Mouse (Mus musculus): Measurements from ENCODE around the gene Il27. TPM values are rescaled to one million over a fixed set of nuclear protein-coding genes. Genes with fewer than 3 reads are reported as not detected.

Il27 gene
- polyA plus RNA-seq, 1 experiment from 2014 or later: not detected

- Histone ChIP-seq H3K36me3 (ENCODE audit: control insufficient read depth, insufficient read depth, low read length) (no peaks in the 10 kb centered on the region), H3K4me1 (ENCODE audit: control insufficient read depth, insufficient read depth, low read length) (no peaks in the 10 kb centered on the region), H3K4me3 (ENCODE audit: low read depth, low read length) (no peak overlapping the region), H3K9me3 (replicated peaks; ENCODE audit: control insufficient read depth, low read length) (no peaks in the 10 kb centered on the region), H3K27me3 (ENCODE audit: control insufficient read depth, insufficient read depth, low read length) (no peaks in the 10 kb centered on the region), H3K27ac (ENCODE audit: low read depth, low read length) (no peak overlapping the region), H3K9ac (ENCODE audit: low read depth, low read length) (no peak overlapping the region), H3K4me2 (no peak overlapping the region)
- no peak for ATAC-seq (replicated peaks; ENCODE audit: insufficient number of reproducible peaks, low FRiP score, low TSS enrichment)
- WGBS (ENCODE audit: insufficient replicate concordance): 72% methylated on average over 3 of the region's 3 CpGs
Observed at GRCm38 (mm10) chr7:126616707-126617106, 22.0 kb upstream of the Il27 start.

GRCm38 (mm10) chr7:126612736-126613135, 18.0 kb upstream of the Il27 start:
- no peaks in the 10 kb centered on the region for H3K4me1 ChIP-seq (ENCODE audit: control insufficient read depth, insufficient read depth, low read length)
- no peak overlapping the region for H3K9ac ChIP-seq (ENCODE audit: low read depth, low read length)
- no peak overlapping the region for H3K4me3 ChIP-seq (ENCODE audit: low read depth, low read length)
- no peak overlapping the region for H3K27ac ChIP-seq (ENCODE audit: low read depth, low read length)
- H3K27me3 ChIP-seq (ENCODE audit: control insufficient read depth, insufficient read depth, low read length): no peaks in the 10 kb centered on the region
- ATAC-seq (replicated peaks; ENCODE audit: insufficient number of reproducible peaks, low FRiP score, low TSS enrichment): no peak
- 66% methylated on average over 3 of the region's 3 CpGs for WGBS (ENCODE audit: insufficient replicate concordance)
- H3K36me3 ChIP-seq (ENCODE audit: control insufficient read depth, insufficient read depth, low read length): no peaks in the 10 kb centered on the region
- no peak overlapping the region for H3K4me2 ChIP-seq
- H3K9me3 ChIP-seq (replicated peaks; ENCODE audit: control insufficient read depth, low read length): no peaks in the 10 kb centered on the region

- no peaks in the 10 kb centered on the region for H3K36me3 ChIP-seq (ENCODE audit: control insufficient read depth, insufficient read depth, low read length)
- H3K27ac ChIP-seq (ENCODE audit: low read depth, low read length): no peak overlapping the region
- 81% methylated on average over 5 of the region's 5 CpGs for WGBS (ENCODE audit: insufficient replicate concordance)
- H3K4me1 ChIP-seq (ENCODE audit: control insufficient read depth, insufficient read depth, low read length): no peaks in the 10 kb centered on the region
- no peaks in the 10 kb centered on the region for H3K9me3 ChIP-seq (replicated peaks; ENCODE audit: control insufficient read depth, low read length)
- no peaks in the 10 kb centered on the region for H3K27me3 ChIP-seq (ENCODE audit: control insufficient read depth, insufficient read depth, low read length)
- ATAC-seq (replicated peaks; ENCODE audit: insufficient number of reproducible peaks, low FRiP score, low TSS enrichment): no peak
- H3K9ac ChIP-seq (ENCODE audit: low read depth, low read length): no peak overlapping the region
- no peak overlapping the region for H3K4me2 ChIP-seq
- H3K4me3 ChIP-seq (ENCODE audit: low read depth, low read length): no peak overlapping the region
Observed at GRCm38 (mm10) chr7:126607796-126608195, 13.1 kb upstream of the Il27 start.

GRCm38 (mm10) chr7:126607064-126607463, 12.3 kb upstream of the Il27 start:
- Histone ChIP-seq H3K27me3 (ENCODE audit: control insufficient read depth, insufficient read depth, low read length) (no peaks in the 10 kb centered on the region), H3K9me3 (replicated peaks; ENCODE audit: control insufficient read depth, low read length) (no peaks in the 10 kb centered on the region), H3K36me3 (ENCODE audit: control insufficient read depth, insufficient read depth, low read length) (no peaks in the 10 kb centered on the region), H3K4me3 (ENCODE audit: low read depth, low read length) (no peak overlapping the region), H3K27ac (ENCODE audit: low read depth, low read length) (no peak overlapping the region), H3K4me1 (ENCODE audit: control insufficient read depth, insufficient read depth, low read length) (no peaks in the 10 kb centered on the region), H3K9ac (ENCODE audit: low read depth, low read length) (no peak overlapping the region), H3K4me2 (no peak overlapping the region)
- 76% methylated on average over 3 of the region's 3 CpGs for WGBS (ENCODE audit: insufficient replicate concordance)
- no peak for ATAC-seq (replicated peaks; ENCODE audit: insufficient number of reproducible peaks, low FRiP score, low TSS enrichment)

DNA sequence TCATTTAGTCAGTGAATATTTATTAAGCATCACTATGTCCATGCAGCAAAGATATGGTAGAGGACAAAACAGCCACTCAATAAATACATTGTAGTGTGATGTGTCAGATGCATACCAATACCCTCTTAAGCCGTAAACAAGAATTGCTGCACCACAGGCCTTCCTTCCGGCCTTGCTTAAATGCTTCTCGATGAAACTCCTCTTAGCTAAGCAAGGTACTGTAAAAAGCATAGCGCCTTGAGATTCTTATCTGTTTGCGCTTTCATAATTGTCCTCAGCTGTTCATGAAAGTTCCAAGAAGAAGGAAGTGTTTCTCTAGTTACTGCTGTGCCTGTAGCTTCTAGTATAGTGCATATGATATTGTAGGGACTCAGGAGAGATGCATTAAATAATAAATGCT, 11.9 kb upstream of the Il27 start:
- no peak overlapping the region for H3K9ac ChIP-seq (ENCODE audit: low read depth, low read length)
- H3K27me3 ChIP-seq (ENCODE audit: control insufficient read depth, insufficient read depth, low read length): no peaks in the 10 kb centered on the region
- no peaks in the 10 kb centered on the region for H3K36me3 ChIP-seq (ENCODE audit: control insufficient read depth, insufficient read depth, low read length)
- no peak for ATAC-seq (replicated peaks; ENCODE audit: insufficient number of reproducible peaks, low FRiP score, low TSS enrichment)
- no peak overlapping the region for H3K4me2 ChIP-seq
- no peak overlapping the region for H3K27ac ChIP-seq (ENCODE audit: low read depth, low read length)
- H3K4me1 ChIP-seq (ENCODE audit: control insufficient read depth, insufficient read depth, low read length): no peaks in the 10 kb centered on the region
- WGBS (ENCODE audit: insufficient replicate concordance): 88% methylated on average over 5 of the region's 5 CpGs
- H3K9me3 ChIP-seq (replicated peaks; ENCODE audit: control insufficient read depth, low read length): no peaks in the 10 kb centered on the region
- H3K4me3 ChIP-seq (ENCODE audit: low read depth, low read length): no peak overlapping the region

GRCm38 (mm10) chr7:126602650-126603049, 7.9 kb upstream of the Il27 start:
- no peaks in the 10 kb centered on the region for H3K4me1 ChIP-seq (ENCODE audit: control insufficient read depth, insufficient read depth, low read length)
- no peak overlapping the region for H3K4me2 ChIP-seq
- H3K9ac ChIP-seq (ENCODE audit: low read depth, low read length): no peak overlapping the region
- 71% methylated on average over 3 of the region's 3 CpGs for WGBS (ENCODE audit: insufficient replicate concordance)
- no peak overlapping the region for H3K4me3 ChIP-seq (ENCODE audit: low read depth, low read length)
- H3K9me3 ChIP-seq (replicated peaks; ENCODE audit: control insufficient read depth, low read length): no peaks in the 10 kb centered on the region
- H3K27ac ChIP-seq (ENCODE audit: low read depth, low read length): no peak overlapping the region
- no peak for ATAC-seq (replicated peaks; ENCODE audit: insufficient number of reproducible peaks, low FRiP score, low TSS enrichment)
- no peaks in the 10 kb centered on the region for H3K36me3 ChIP-seq (ENCODE audit: control insufficient read depth, insufficient read depth, low read length)
- no peaks in the 10 kb centered on the region for H3K27me3 ChIP-seq (ENCODE audit: control insufficient read depth, insufficient read depth, low read length)

GRCm38 (mm10) chr7:126601896-126602295, 7.2 kb upstream of the Il27 start:
- H3K36me3 ChIP-seq (ENCODE audit: control insufficient read depth, insufficient read depth, low read length): no peaks in the 10 kb centered on the region
- ATAC-seq (replicated peaks; ENCODE audit: insufficient number of reproducible peaks, low FRiP score, low TSS enrichment): no peak
- H3K9ac ChIP-seq (ENCODE audit: low read depth, low read length): no peak overlapping the region
- no peak overlapping the region for H3K4me3 ChIP-seq (ENCODE audit: low read depth, low read length)
- H3K4me1 ChIP-seq (ENCODE audit: control insufficient read depth, insufficient read depth, low read length): no peaks in the 10 kb centered on the region
- H3K9me3 ChIP-seq (replicated peaks; ENCODE audit: control insufficient read depth, low read length): no peaks in the 10 kb centered on the region
- no peaks in the 10 kb centered on the region for H3K27me3 ChIP-seq (ENCODE audit: control insufficient read depth, insufficient read depth, low read length)
- no peak overlapping the region for H3K4me2 ChIP-seq
- H3K27ac ChIP-seq (ENCODE audit: low read depth, low read length): no peak overlapping the region
- 39% methylated on average over 5 of the region's 5 CpGs for WGBS (ENCODE audit: insufficient replicate concordance)

GRCm38 (mm10) chr7:126598919-126599318, 4.2 kb upstream of the Il27 start:
- ATAC-seq (replicated peaks; ENCODE audit: insufficient number of reproducible peaks, low FRiP score, low TSS enrichment): no peak
- H3K9ac ChIP-seq (ENCODE audit: low read depth, low read length): no peak overlapping the region
- no peak overlapping the region for H3K4me2 ChIP-seq
- H3K4me3 ChIP-seq (ENCODE audit: low read depth, low read length): no peak overlapping the region
- H3K9me3 ChIP-seq (replicated peaks; ENCODE audit: control insufficient read depth, low read length): no peaks in the 10 kb centered on the region
- no peak overlapping the region for H3K27ac ChIP-seq (ENCODE audit: low read depth, low read length)
- WGBS (ENCODE audit: insufficient replicate concordance): 67% methylated on average over 6 of the region's 6 CpGs
- no peaks in the 10 kb centered on the region for H3K27me3 ChIP-seq (ENCODE audit: control insufficient read depth, insufficient read depth, low read length)
- H3K4me1 ChIP-seq (ENCODE audit: control insufficient read depth, insufficient read depth, low read length): no peaks in the 10 kb centered on the region
- H3K36me3 ChIP-seq (ENCODE audit: control insufficient read depth, insufficient read depth, low read length): no peaks in the 10 kb centered on the region

- no peak for ATAC-seq (replicated peaks; ENCODE audit: insufficient number of reproducible peaks, low FRiP score, low TSS enrichment)
- no peaks in the 10 kb centered on the region for H3K9me3 ChIP-seq (replicated peaks; ENCODE audit: control insufficient read depth, low read length)
- no peak overlapping the region for H3K4me3 ChIP-seq (ENCODE audit: low read depth, low read length)
- H3K27ac ChIP-seq (ENCODE audit: low read depth, low read length): no peak overlapping the region
- 51% methylated on average over 6 of the region's 6 CpGs for WGBS (ENCODE audit: insufficient replicate concordance)
- H3K27me3 ChIP-seq (ENCODE audit: control insufficient read depth, insufficient read depth, low read length): peaks cover 6% of the 10 kb centered on the region
- H3K9ac ChIP-seq (ENCODE audit: low read depth, low read length): no peak overlapping the region
- no peak overlapping the region for H3K4me2 ChIP-seq
- no peaks in the 10 kb centered on the region for H3K4me1 ChIP-seq (ENCODE audit: control insufficient read depth, insufficient read depth, low read length)
- no peaks in the 10 kb centered on the region for H3K36me3 ChIP-seq (ENCODE audit: control insufficient read depth, insufficient read depth, low read length)
Observed at GRCm38 (mm10) chr7:126596414-126596813, 1.7 kb upstream of the Il27 start.
